Mouse (Mus musculus): ENCODE data around the gene Wdr41. TPM values are rescaled to one million over a fixed set of nuclear protein-coding genes. Genes with fewer than 3 reads are reported as not detected.

The Wdr41 gene
- 17.1 and 20.5 TPM in 2 replicates for polyA plus RNA-seq (2015; fragmentation: Nextera tagmentation; extraction: Ambion mirVana)

- DNase-seq (ENCODE audit: low spot score) = peak; percentile 94
Observed at GRCm38 (mm10) chr13:94976219-94977186, at the start of gene Wdr41. Gene Wdr41, plus strand, starts transcription at chr13:94976344.

GRCm38 (mm10) chr13:94928086-94928485 lies 48.1 kb upstream of the Wdr41 start:
- no peak for DNase-seq (ENCODE audit: low spot score)

DNA sequence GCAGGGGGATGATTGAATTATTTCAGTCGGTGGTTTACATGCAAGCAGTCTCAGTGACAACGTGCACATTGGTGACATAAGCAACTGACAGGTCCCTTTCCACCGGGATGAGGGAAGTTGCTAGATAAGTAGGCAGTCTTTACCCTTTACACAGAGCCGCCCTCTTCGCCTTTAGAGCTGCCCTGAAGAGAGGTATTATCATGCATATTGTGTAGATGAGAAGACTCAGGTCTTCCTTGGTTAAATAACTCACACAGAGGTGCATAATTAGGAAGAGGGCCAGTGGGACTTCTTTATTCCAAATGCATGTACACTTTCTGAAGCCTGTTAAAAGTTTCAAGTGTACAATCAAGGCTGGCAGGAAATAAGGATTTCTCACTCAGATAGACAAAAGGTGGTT lies 37.7 kb upstream of the Wdr41 start:
- DNase-seq (ENCODE audit: low spot score) = no peak

DNA sequence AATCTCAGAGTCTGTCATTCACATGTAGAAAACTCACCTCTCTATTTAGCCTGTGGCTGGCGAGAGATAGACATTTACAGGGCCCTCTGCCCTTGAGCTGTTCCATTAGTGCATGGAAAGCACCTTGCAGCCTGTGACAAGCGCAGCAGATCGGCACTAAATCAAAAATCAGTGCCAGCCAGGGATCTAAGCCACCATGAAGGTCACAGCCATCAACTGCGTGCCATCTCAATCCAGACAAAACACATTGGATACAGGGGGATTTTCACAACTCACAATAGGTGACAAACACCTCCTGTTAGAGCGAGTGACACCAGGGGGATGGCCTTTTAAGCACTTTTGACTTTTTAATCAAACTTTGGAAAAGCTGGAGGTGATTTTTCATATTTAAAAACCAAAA lies 36.0 kb upstream of the Wdr41 start:
- DNase-seq (ENCODE audit: low spot score) = no peak

DNA sequence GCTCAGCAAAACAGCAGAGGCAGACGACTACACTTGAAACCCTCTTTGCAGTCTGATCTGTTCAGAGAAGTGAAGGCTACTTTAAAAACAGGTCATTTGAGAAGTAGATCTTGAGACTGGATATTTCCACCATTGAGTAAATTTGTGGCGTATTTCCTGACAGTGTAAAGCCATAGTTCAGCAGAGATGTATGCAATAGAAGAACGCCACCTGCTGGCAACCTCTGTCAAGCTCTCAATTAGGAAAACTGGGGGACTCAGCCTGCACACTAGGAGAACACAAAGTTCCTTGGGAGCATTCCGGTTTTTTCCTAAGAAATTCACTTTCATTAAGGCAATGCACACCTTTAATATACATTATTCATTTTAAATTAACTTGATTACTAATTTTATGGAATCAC lies 34.9 kb upstream of the Wdr41 start:
- peak; percentile 45 for DNase-seq (ENCODE audit: low spot score)

GRCm38 (mm10) chr13:94955941-94956340 lies 20.2 kb upstream of the Wdr41 start:
- DNase-seq (ENCODE audit: low spot score) = no peak

GRCm38 (mm10) chr13:94957965-94958364 lies 18.2 kb upstream of the Wdr41 start:
- DNase-seq (ENCODE audit: low spot score) = no peak

DNA sequence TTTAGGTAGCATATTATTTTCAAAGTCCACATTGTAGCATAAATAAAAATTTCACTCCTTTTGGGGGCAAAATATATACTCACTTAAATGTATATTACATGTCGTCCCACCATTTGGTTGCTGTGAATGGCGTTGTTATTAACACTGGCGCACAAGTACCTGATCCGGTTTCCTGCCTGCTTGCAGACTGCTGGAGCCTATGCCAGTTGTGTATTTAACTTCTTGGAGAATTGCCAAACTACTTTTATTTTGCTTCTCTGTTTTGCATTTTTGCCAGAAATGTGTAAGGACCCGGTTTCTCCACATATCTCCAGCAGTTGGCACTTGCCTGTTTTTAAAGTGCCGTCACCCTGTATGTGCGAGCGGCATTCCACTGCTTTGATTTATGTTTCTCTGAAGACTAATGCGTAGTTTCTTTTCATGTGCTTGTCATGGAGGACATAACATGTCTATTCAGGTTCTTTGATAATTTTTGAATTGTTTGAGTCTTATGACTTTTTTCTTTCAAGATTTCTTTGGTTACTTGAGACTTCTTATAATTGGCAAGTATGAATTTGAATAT lies 6.1 kb upstream of the Wdr41 start:
- DNase-seq (ENCODE audit: low spot score) = no peak

DNA sequence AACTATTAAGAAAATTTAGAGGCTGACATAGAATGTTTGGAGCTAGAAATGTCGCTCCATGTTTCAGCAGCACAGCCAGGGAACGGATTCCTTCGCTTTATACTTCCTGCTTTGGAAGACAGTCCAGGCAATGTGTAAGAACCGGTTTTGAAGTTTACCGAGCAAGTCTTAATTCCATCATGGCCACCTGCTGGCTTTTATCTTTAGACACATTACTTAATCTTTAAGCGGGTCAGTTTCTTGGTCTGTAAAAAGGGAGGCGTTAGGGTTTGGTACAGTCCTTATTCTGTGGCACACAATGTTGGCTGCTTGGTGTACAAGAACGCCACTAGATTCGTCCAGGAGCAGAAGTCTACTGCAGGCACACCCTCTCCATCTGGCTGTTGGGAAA lies 321 bp upstream of the Wdr41 start:
- no peak for DNase-seq (ENCODE audit: low spot score)

DNA sequence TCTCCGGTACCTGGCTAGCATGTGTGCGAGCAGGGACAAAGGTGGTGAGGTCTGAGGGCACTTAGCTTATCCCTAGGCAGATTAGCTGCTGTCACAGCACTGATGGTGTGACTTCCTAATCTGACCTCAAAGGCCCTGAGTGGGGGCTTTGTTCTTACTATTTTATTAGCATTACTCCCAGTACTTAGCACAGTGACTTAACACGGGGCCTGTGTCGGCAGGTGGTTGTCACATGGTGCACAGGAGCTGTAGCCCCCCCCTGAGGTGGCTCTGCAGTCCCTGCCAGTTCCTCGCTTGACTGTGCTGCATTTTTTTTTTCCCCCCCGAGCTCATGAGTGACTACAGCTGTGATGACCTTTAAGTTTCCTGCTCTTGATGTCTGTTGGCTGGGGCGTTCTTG lies 2.9 kb downstream of the Wdr41 start:
- DNase-seq (ENCODE audit: low spot score) = peak; percentile 31

- DNase-seq (ENCODE audit: low spot score) = no peak
Observed at GRCm38 (mm10) chr13:94990516-94990915, 14.4 kb downstream of the Wdr41 start.

- peak; percentile 5 for DNase-seq (ENCODE audit: low spot score)
Observed at GRCm38 (mm10) chr13:95007281-95007680, 31.1 kb downstream of the Wdr41 start.

- no peak for DNase-seq (ENCODE audit: low spot score)
Observed at GRCm38 (mm10) chr13:95009261-95009660, 33.1 kb downstream of the Wdr41 start.

DNA sequence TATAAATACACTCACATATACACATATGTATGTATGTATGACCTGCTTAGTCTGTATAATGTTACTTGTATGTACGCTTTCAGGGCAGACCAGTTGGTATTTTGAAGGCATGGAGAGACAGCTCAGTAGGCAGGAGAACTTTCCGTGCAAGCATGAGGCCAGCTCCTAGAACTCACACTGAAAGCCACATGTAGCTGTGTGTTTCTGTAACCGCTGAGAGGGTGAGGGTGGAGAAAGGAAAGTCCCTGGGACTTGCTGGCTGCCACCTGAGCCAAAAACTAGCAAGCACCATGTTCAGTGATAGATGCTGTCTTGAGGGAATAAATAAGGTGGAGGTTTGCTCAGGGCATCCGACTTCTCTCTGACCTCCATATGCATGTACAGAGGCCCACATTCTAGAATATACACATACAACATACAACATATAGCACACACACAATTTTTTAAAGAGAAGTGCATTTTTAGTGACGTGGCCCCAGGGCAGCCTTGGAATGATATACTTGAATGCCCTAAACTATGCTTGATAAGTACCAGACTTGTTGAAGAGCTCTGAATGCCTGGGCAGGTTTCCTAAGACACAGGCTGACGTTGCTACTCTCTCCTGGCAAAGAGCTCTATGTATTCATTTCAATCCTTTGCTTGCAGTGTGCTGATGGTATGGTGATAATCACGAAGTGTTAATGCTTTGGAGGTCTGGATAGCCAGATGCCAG lies 35.6 kb downstream of the Wdr41 start:
- DNase-seq (ENCODE audit: low spot score) = no peak

GRCm38 (mm10) chr13:95017278-95017677 lies 41.1 kb downstream of the Wdr41 start:
- DNase-seq (ENCODE audit: low spot score) = no peak

DNA sequence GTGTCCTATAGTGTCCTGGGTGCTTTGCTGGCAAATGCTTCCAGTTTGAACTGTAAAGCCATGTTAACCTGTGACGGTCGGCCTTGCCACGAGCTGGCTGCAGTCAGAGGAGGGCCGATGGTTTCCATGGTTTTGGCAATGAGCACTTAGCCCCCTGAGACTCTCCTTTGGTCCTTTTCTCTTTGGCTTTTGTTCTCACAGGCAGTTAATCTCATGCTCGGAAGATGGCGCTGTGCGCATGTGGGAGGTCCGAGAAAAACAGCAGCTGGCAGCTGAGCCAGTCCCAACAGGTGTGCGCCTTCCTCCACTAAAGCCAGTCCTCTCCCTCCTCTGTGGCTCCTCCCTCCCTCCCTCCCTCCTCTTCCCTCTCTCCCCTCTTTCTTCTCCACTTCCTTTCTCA lies 41.8 kb downstream of the Wdr41 start:
- DNase-seq (ENCODE audit: low spot score) = peak; percentile 63

DNA sequence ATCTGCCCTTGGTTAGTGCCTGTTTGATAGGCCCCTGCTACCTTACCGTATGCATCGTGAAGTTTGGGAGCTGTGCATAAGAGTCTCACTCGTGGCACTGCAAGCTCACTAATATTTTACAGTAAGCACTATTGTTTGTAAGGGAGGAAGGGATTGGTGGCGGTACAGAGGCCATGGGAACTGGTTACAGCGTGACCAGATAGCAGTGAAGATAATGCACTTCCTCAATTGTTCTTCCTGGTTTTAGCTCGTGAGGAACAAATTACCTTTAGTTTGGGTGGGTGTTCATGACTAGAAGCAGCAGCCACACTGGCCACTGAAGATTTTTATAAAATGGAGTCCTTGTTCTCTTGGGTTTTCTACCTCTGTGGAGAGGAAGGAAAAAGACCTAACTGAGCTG lies 43.2 kb downstream of the Wdr41 start:
- DNase-seq (ENCODE audit: low spot score) = no peak

GRCm38 (mm10) chr13:95020216-95020615 lies 44.1 kb downstream of the Wdr41 start:
- DNase-seq (ENCODE audit: low spot score) = no peak

DNA sequence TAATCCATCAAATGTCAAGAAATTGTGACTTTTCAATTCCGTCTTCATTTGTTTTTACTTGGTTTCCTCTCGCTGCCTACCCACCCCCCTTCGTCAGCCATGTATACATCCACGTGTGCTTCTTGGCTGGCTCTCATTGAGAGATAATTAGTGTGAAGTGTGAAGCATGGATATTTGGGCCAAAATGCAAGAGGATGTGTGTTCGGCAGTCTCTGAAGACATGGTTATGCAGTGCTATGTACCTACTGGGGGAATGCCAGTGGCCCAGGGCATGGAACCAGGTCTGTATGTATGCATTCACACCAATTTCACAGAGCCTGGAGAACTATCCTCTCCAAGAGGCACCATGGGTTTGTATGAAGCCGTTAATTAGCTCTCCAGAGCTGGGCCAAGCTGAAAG lies 54.7 kb downstream of the Wdr41 start:
- no peak for DNase-seq (ENCODE audit: low spot score)

GRCm38 (mm10) chr13:95032127-95032831 lies 56.1 kb downstream of the Wdr41 start:
- no peak for DNase-seq (ENCODE audit: low spot score)

DNA sequence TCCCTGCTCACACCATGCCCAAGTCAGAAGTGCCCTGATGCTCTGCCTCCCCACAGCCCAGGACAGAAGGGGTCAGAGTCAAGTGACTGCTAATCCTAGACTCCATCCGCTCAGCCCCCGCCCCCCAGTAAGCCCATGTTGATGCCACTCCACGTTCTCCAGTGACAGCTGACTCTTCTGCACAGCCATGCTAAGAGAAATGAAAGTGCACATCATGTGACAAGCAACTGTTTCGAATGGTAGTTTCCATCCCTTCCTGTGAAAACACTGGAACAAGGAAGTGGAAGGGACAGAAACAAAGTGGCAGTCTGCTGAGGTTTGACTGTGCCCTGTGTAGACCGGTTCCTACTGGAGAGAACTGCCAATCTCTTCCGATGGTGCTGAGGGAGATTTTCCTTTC lies 56.8 kb downstream of the Wdr41 start:
- DNase-seq (ENCODE audit: low spot score) = no peak
